Mouse (Mus musculus): ENCODE data around the gene Fli1.

Gene Fli1

GRCm38 (mm10) chr9:32549462-32550384, 7.1 kb upstream of the Fli1 start:
- peak; percentile 58 for DNase-seq (ENCODE audit: extremely low spot score)

GRCm38 (mm10) chr9:32546731-32547130, 4.1 kb upstream of the Fli1 start:
- DNase-seq (ENCODE audit: extremely low spot score): peak; percentile 58

GRCm38 (mm10) chr9:32544731-32545661, 2.3 kb upstream of the Fli1 start:
- DNase-seq (ENCODE audit: extremely low spot score): peak; percentile 55

GRCm38 (mm10) chr9:32543923-32544575, 1.4 kb upstream of the Fli1 start:
- DNase-seq (ENCODE audit: extremely low spot score): peak; percentile 50

- DNase-seq (ENCODE audit: extremely low spot score): peak; percentile 86
These were observed 450 bp upstream of the Fli1 start for GRCm38 (mm10) chr9:32543040-32543581.

GRCm38 (mm10) chr9:32541223-32541901, 1.3 kb downstream of the Fli1 start:
- peak; percentile 57 for DNase-seq (ENCODE audit: extremely low spot score)

GRCm38 (mm10) chr9:32540406-32541222, 2.0 kb downstream of the Fli1 start:
- peak; percentile 67 for DNase-seq (ENCODE audit: extremely low spot score)

GRCm38 (mm10) chr9:32540061-32540405, 2.6 kb downstream of the Fli1 start:
- peak; percentile 65 for DNase-seq (ENCODE audit: extremely low spot score)

- DNase-seq (ENCODE audit: extremely low spot score): no peak
These were observed 3.3 kb downstream of the Fli1 start for GRCm38 (mm10) chr9:32539321-32539761.

- DNase-seq (ENCODE audit: extremely low spot score): no peak
These were observed 4.5 kb downstream of the Fli1 start for GRCm38 (mm10) chr9:32538124-32538523.

GRCm38 (mm10) chr9:32537706-32538105, 5.0 kb downstream of the Fli1 start:
- no peak for DNase-seq (ENCODE audit: extremely low spot score)

- no peak for DNase-seq (ENCODE audit: extremely low spot score)
These were observed 7.3 kb downstream of the Fli1 start for GRCm38 (mm10) chr9:32535201-32535955.

- no peak for DNase-seq (ENCODE audit: extremely low spot score)
These were observed 8.5 kb downstream of the Fli1 start for GRCm38 (mm10) chr9:32534025-32534615.

- no peak for DNase-seq (ENCODE audit: extremely low spot score)
These were observed 11.1 kb downstream of the Fli1 start for GRCm38 (mm10) chr9:32531588-32531987.

- no peak for DNase-seq (ENCODE audit: extremely low spot score)
These were observed 11.7 kb downstream of the Fli1 start for GRCm38 (mm10) chr9:32530975-32531374.

- no peak for DNase-seq (ENCODE audit: extremely low spot score)
These were observed 12.5 kb downstream of the Fli1 start for GRCm38 (mm10) chr9:32530188-32530587.

- DNase-seq (ENCODE audit: extremely low spot score): no peak
These were observed 13.1 kb downstream of the Fli1 start for GRCm38 (mm10) chr9:32529594-32529993.

- DNase-seq (ENCODE audit: extremely low spot score): no peak
These were observed 15.3 kb downstream of the Fli1 start for GRCm38 (mm10) chr9:32527329-32527728.

GRCm38 (mm10) chr9:32525787-32526186, 16.9 kb downstream of the Fli1 start:
- no peak for DNase-seq (ENCODE audit: extremely low spot score)
